Mouse (Mus musculus): ENCODE results near the gene Mtcl1. TPM values are rescaled to one million over a fixed set of nuclear protein-coding genes. Genes with fewer than 3 reads are reported as not detected.
A peak's percentile ranks its signal among the peaks of the same experiment; 100 is the strongest.
"Not testable (repeated sequence)": the region's sequence is repeated elsewhere in the genome, so short reads cannot be mapped to it uniquely, and the experiment has no call there.

The Mtcl1 gene
- polyA plus RNA-seq, 1 experiment from 2014 or later: 1.7 TPM

DNA sequence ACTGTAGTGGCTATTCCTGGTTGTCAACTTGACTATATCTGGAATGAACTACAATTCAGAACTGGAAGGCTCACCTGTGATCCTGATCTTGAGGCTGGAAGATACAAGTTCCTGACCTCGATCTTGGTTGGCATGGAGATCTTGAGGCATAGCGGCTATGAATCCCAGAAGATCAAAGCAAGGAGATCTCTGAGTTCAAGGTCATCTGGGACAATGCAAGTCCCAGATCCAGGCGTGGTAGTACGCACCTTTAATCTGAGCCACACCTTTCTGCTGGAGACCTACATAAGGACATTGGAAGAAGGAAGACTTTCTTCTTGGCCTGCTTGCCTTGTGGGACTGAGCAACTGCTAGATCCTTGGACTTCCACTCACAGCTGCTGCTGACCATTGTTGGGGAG is 24.9 kb downstream of the Mtcl1 start:
- not testable (repeated sequence) for H3K27ac ChIP-seq (ENCODE audit: poor library complexity, severe bottlenecking); H3K9me3 ChIP-seq (replicated peaks); H3K4me3 ChIP-seq; H3K36me3 ChIP-seq; H3K4me1 ChIP-seq (replicated peaks); H3K27me3 ChIP-seq (replicated peaks); ATAC-seq (ENCODE audit: insufficient number of reproducible peaks, low FRiP score); H3K4me2 ChIP-seq; H3K9ac ChIP-seq
- WGBS: 88% methylated on average over 4 of the region's 4 CpGs

DNA sequence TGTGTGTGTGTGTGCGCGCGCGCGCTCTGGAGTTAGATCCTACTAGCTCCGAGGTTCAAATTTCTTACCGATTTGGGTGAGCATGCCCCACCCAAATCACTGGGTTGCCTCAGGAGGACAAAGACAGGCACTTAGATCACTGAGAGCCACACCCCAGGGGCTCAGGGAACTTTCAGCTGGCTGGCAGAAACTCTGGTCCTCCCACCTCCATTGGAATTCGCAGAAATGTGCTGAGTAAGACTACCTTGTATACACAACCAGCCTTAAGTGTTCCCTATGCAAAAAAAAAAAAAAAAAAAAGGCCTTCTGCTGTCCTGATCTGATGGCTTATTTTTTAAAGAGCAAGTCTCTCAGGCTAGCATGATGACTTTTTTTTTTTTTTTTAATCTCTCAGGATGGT is 30.1 kb downstream of the Mtcl1 start:
- Histone ChIP-seq H3K4me1 (replicated peaks) (peaks cover 15% of the 10 kb centered on the region), H3K27me3 (replicated peaks) (no peaks in the 10 kb centered on the region), H3K4me3 (no peak overlapping the region), H3K27ac (ENCODE audit: poor library complexity, severe bottlenecking) (no peak overlapping the region), H3K9me3 (replicated peaks) (no peaks in the 10 kb centered on the region), H3K9ac (no peak overlapping the region), H3K4me2 (no peak overlapping the region), H3K36me3 (no peaks in the 10 kb centered on the region; the same call in 1 of the 2 replicates)
- no peak for ATAC-seq (ENCODE audit: insufficient number of reproducible peaks, low FRiP score)
- WGBS: 55% methylated on average over 8 of the region's 8 CpGs

GRCm38 (mm10) chr17:66417748-66418147 is 31.8 kb downstream of the Mtcl1 start:
- Histone ChIP-seq H3K4me2 (no peak overlapping the region), H3K9me3 (replicated peaks) (no peaks in the 10 kb centered on the region), H3K27me3 (replicated peaks) (no peaks in the 10 kb centered on the region), H3K4me3 (no peak overlapping the region), H3K9ac (no peak overlapping the region; the same call in 1 of the 2 replicates), H3K4me1 (replicated peaks) (peaks cover 15% of the 10 kb centered on the region), H3K27ac (ENCODE audit: poor library complexity, severe bottlenecking) (no peak overlapping the region), H3K36me3 (no peaks in the 10 kb centered on the region)
- 26% methylated on average over 4 of the region's 4 CpGs for WGBS
- no peak for ATAC-seq (ENCODE audit: insufficient number of reproducible peaks, low FRiP score)

GRCm38 (mm10) chr17:66417329-66417728 is 32.2 kb downstream of the Mtcl1 start:
- H3K9ac ChIP-seq: no peak overlapping the region
- peak overlapping the region; percentile 28; the same call in 1 of the 2 replicates for H3K4me2 ChIP-seq
- 79% methylated on average over 5 of the region's 5 CpGs for WGBS
- no peak for ATAC-seq (ENCODE audit: insufficient number of reproducible peaks, low FRiP score)
- no peak overlapping the region for H3K27ac ChIP-seq (ENCODE audit: poor library complexity, severe bottlenecking)
- H3K9me3 ChIP-seq (replicated peaks): no peaks in the 10 kb centered on the region
- no peak overlapping the region for H3K4me3 ChIP-seq
- H3K27me3 ChIP-seq (replicated peaks): 0 out of 2 replicates have a peak, but pooled peaks cover 1% of the 10 kb centered on the region
- H3K4me1 ChIP-seq (replicated peaks): peaks cover 20% of the 10 kb centered on the region
- no peaks in the 10 kb centered on the region for H3K36me3 ChIP-seq

GRCm38 (mm10) chr17:66416841-66417313 is 32.7 kb downstream of the Mtcl1 start:
- Histone ChIP-seq H3K9me3 (replicated peaks) (no peaks in the 10 kb centered on the region), H3K36me3 (no peaks in the 10 kb centered on the region), H3K9ac (no peak overlapping the region), H3K27me3 (replicated peaks) (0 out of 2 replicates have a peak, but pooled peaks cover 5% of the 10 kb centered on the region), H3K4me1 (replicated peaks) (peaks cover 23% of the 10 kb centered on the region), H3K4me2 (peak overlapping the region; percentile 28; the same call in 1 of the 2 replicates), H3K27ac (ENCODE audit: poor library complexity, severe bottlenecking) (no peak overlapping the region), H3K4me3 (no peak overlapping the region)
- 70% methylated on average over 14 of the region's 14 CpGs for WGBS
- no peak; the same call in 1 of the 2 replicates for ATAC-seq (ENCODE audit: insufficient number of reproducible peaks, low FRiP score)

DNA sequence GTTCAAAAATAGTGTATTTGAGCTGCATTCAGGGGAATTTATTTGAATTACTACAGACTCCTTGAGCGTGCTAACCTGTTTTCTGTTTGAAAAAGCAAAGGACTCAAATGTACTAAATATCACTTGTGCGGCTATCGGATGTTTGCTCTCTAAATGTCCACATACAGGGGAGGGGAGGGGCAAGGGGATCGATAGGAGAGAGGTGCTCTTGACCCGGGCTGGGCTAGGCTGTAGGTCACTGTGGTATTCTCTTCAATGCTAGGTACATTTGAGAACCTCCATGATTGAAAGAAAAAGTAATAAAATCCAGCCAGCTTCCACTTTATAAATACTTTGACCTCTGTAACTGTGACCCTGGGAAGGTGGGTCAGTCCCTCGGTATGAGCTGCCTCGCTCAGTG is 33.1 kb downstream of the Mtcl1 start:
- no peak overlapping the region for H3K4me3 ChIP-seq
- H3K36me3 ChIP-seq: no peaks in the 10 kb centered on the region
- no peak for ATAC-seq (ENCODE audit: insufficient number of reproducible peaks, low FRiP score)
- H3K4me1 ChIP-seq (replicated peaks): peaks cover 23% of the 10 kb centered on the region
- no peak overlapping the region for H3K4me2 ChIP-seq
- no peaks in the 10 kb centered on the region for H3K9me3 ChIP-seq (replicated peaks)
- 0 out of 2 replicates have a peak, but pooled peaks cover 5% of the 10 kb centered on the region for H3K27me3 ChIP-seq (replicated peaks)
- WGBS: 70% methylated on average over 7 of the region's 7 CpGs
- H3K9ac ChIP-seq: no peak overlapping the region
- H3K27ac ChIP-seq (ENCODE audit: poor library complexity, severe bottlenecking): no peak overlapping the region

- Histone ChIP-seq H3K4me2 (no peak overlapping the region), H3K4me3 (no peak overlapping the region), H3K36me3 (no peaks in the 10 kb centered on the region), H3K27me3 (replicated peaks) (0 out of 2 replicates have a peak, but pooled peaks cover 5% of the 10 kb centered on the region), H3K27ac (ENCODE audit: poor library complexity, severe bottlenecking) (no peak overlapping the region), H3K4me1 (replicated peaks) (peaks cover 23% of the 10 kb centered on the region), H3K9ac (no peak overlapping the region), H3K9me3 (replicated peaks) (no peaks in the 10 kb centered on the region)
- 88% methylated on average over 1 of the region's 1 CpGs for WGBS
- ATAC-seq (ENCODE audit: insufficient number of reproducible peaks, low FRiP score): no peak
Observed at GRCm38 (mm10) chr17:66414331-66414730, 35.2 kb downstream of the Mtcl1 start.

- 0 out of 2 replicates have a peak, but pooled peaks cover 5% of the 10 kb centered on the region for H3K27me3 ChIP-seq (replicated peaks)
- no peak for ATAC-seq (ENCODE audit: insufficient number of reproducible peaks, low FRiP score)
- H3K36me3 ChIP-seq: no peaks in the 10 kb centered on the region
- WGBS: 46% methylated on average over 12 of the region's 12 CpGs
- no peak overlapping the region for H3K27ac ChIP-seq (ENCODE audit: poor library complexity, severe bottlenecking)
- no peaks in the 10 kb centered on the region for H3K9me3 ChIP-seq (replicated peaks)
- no peak overlapping the region for H3K4me3 ChIP-seq
- no peak overlapping the region for H3K4me2 ChIP-seq
- H3K9ac ChIP-seq: no peak overlapping the region
- peaks cover 12% of the 10 kb centered on the region for H3K4me1 ChIP-seq (replicated peaks)
Observed at GRCm38 (mm10) chr17:66412155-66412970, 37.2 kb downstream of the Mtcl1 start.

- 71% methylated on average over 11 of the region's 11 CpGs for WGBS
- Histone ChIP-seq H3K4me1 (replicated peaks) (peaks cover 19% of the 10 kb centered on the region), H3K36me3 (no peaks in the 10 kb centered on the region), H3K4me3 (no peak overlapping the region), H3K27ac (ENCODE audit: poor library complexity, severe bottlenecking) (no peak overlapping the region), H3K9ac (no peak overlapping the region), H3K9me3 (replicated peaks) (no peaks in the 10 kb centered on the region), H3K4me2 (no peak overlapping the region), H3K27me3 (replicated peaks) (0 out of 2 replicates have a peak, but pooled peaks cover 5% of the 10 kb centered on the region)
- ATAC-seq (ENCODE audit: insufficient number of reproducible peaks, low FRiP score): no peak
Observed at GRCm38 (mm10) chr17:66410884-66411426, 38.6 kb downstream of the Mtcl1 start.

DNA sequence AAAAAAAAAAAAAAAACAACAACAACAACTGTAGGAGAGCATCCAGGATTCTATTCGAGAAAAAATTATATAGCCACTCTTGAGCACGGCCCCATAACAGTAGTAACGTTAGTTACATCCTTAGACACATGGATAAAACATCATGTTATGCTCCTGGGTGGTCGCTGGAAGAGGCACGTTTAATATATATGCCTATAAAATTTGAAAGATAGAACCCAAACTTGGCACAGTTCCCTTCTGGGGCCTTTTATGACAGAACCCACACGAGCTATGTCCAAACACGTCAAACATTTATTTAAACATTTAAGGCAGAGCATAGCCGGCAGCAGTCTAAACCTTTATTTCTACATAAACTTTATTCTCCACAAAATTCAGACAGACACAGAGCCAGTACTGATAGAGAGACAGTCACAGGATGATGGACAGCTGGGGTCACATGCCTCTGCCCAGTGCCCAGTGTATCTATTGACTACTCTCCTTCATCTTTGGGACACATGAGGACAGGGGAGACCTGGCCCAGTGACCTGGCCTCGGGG is 40.4 kb downstream of the Mtcl1 start:
- no peak for ATAC-seq (ENCODE audit: insufficient number of reproducible peaks, low FRiP score)
- Histone ChIP-seq H3K27ac (ENCODE audit: poor library complexity, severe bottlenecking) (no peak overlapping the region), H3K9me3 (replicated peaks) (no peaks in the 10 kb centered on the region), H3K36me3 (no peaks in the 10 kb centered on the region), H3K27me3 (replicated peaks) (0 out of 2 replicates have a peak, but pooled peaks cover 5% of the 10 kb centered on the region), H3K4me2 (no peak overlapping the region), H3K9ac (no peak overlapping the region), H3K4me3 (no peak overlapping the region), H3K4me1 (replicated peaks) (peaks cover 35% of the 10 kb centered on the region)
- WGBS: 79% methylated on average over 9 of the region's 9 CpGs

DNA sequence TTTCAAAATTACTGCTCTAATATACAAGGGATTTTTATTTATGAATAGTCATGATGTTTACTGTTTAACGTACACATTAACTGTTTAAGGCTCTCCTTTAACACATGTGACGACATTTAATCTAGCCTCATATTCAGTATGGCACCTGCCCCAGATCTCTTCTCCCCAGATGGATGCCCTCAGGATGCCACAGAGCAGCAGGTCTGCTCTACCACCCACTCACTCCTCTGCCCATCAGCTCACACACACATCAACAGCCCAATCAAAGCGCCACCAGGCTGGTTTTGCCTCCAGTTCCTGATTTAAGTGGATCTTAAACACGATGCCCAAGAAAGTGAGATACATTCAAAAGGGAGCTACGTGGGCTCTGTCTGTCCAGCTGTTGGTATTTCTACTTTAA is 41.1 kb downstream of the Mtcl1 start:
- 89% methylated on average over 5 of the region's 5 CpGs for WGBS
- 0 out of 2 replicates have a peak, but pooled peaks cover 5% of the 10 kb centered on the region for H3K27me3 ChIP-seq (replicated peaks)
- H3K4me1 ChIP-seq (replicated peaks): peaks cover 36% of the 10 kb centered on the region
- H3K4me2 ChIP-seq: no peak overlapping the region
- H3K36me3 ChIP-seq: no peaks in the 10 kb centered on the region
- H3K27ac ChIP-seq (ENCODE audit: poor library complexity, severe bottlenecking): no peak overlapping the region
- no peak overlapping the region for H3K9ac ChIP-seq
- no peaks in the 10 kb centered on the region for H3K9me3 ChIP-seq (replicated peaks)
- ATAC-seq (ENCODE audit: insufficient number of reproducible peaks, low FRiP score): no peak
- H3K4me3 ChIP-seq: no peak overlapping the region

All from heart, embryonic 12.5 days (tissue).